Mouse (Mus musculus) erythroblast, embryonic 14.5 days (primary cell): Measurements from ENCODE around the gene Gpr174.

Experiments used
- GATA1 ChIP-seq: IDR thresholded peaks from 2 replicates; pipeline ENCODE4 v1.6.1; 2012; ENCODE audit warnings: low read length, inconsistent platforms, mixed read lengths
- TAL1 ChIP-seq: IDR thresholded peaks from 3 replicates; pipeline ENCODE4 v1.6.1; 2012; ENCODE audit warnings: low read length, inconsistent platforms, mixed read lengths

DNA sequence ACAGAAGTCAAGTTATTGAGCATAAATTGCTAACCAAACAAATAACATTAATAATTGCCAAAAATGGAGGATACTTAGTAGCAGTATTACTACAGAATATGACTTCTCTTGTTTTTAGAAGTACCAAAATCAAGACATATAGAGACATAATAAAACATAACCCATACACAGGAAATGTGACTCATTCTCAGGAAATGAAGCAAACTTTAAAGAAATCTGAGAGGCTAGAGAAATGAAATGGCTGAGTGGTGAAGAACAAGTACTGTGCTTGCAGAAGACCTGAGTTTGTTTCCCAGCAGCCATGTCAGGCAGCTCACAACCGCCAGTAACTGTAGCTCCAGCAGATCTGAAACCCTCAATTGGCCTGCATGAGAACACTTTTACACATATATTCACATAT is 30.8 kb upstream of the Gpr174 start:
- TF ChIP-seq GATA1 (no peak), TAL1 (no peak)
